Mouse (Mus musculus) C2C12 (cell line): ENCODE measurements around the gene Gm45234.

Source experiments
- CTCF ChIP-seq: IDR thresholded peaks from one replicate; pipeline ENCODE4 v1.5.1; 2011; ENCODE audit not compliant: control insufficient read depth, insufficient read depth, insufficient read length
- MYOD1 ChIP-seq: IDR thresholded peaks from one replicate; pipeline ENCODE4 v1.6.1; 2011; ENCODE audit warnings: low read depth; ENCODE audit not compliant: control insufficient read depth, insufficient read length

GRCm38 (mm10) chr6:124739231-124739796 lies 16.5 kb downstream of the Gm45234 start:
- TF ChIP-seq MYOD1 (no peak), CTCF (no peak)
